Mouse (Mus musculus) bone marrow, adult 2 months (tissue): ENCODE data around the gene Aff1.

ENCODE experiments used
- CTCF ChIP-seq: fragments of 200-500 bp; IDR thresholded peaks from 2 replicates; pipeline ENCODE4 v1.5.1; 2011; ENCODE audit warnings: low read length, control low read depth; ENCODE audit not compliant: control insufficient read depth, insufficient read depth
- POLR2A ChIP-seq: fragments of 200-500 bp; IDR thresholded peaks from 2 replicates; pipeline ENCODE4 v1.6.1; 2011; ENCODE audit warnings: low read depth, mild to moderate bottlenecking, control low read depth, low read length, borderline replicate concordance; ENCODE audit not compliant: control insufficient read depth

DNA sequence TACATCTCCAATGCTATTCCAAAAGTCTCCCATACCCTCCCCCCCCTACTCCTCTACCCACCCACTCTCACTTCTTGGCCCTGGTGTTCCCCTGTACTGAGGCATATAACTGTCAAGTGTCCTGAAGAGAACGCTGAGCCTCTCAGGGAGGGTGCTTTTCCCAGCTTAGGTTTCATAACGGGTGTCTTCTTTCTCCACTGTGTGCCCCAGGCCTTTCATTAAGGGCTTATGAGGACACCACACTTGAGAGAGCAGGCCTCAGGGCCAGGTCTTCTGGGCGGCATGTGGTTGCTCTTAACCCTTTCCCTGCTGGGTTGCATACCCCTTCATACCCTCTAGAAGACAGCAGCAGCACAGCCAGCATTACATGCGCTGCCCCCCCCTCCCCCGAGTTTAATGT, 154.4 kb downstream of the Aff1 start:
- TF ChIP-seq CTCF (no peak), POLR2A (no peak)
